Mouse (Mus musculus): ENCODE measurements around the gene Narfl.
"Not testable (repeated sequence)": the region's sequence is repeated elsewhere in the genome, so short reads cannot be mapped to it uniquely, and the experiment has no call there.

Narfl gene

GRCm38 (mm10) chr17:25796211-25796771 lies 22.7 kb downstream of the Narfl start:
- no peak for ATAC-seq (ENCODE audit: insufficient number of reproducible peaks, low FRiP score, low TSS enrichment)

DNA sequence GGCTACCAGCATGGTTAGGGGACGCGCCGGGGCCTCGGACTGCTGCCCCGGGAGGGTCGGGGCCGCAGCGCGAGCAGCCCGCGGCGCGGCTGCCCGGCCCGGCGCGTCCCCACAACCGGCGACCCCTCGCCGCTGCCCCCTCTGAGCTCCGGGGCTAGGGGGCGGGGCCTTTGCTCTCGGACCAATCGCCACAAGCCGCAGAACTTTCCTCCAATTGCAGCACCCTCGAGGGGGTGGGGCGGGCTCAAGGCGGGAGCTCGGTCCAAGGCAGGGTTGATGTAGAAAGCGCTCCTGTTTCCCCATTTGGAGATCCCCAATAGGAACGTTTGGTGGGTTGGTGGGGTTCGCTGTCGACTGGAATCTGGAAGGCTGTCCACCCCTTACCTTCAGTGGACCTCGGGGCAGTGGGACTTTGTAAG lies 23.4 kb downstream of the Narfl start, which contains the start of gene Metrn:
Metrn (minus strand) TSS at position 186 of the 419 bp plus-strand sequence.
- no peak for ATAC-seq (ENCODE audit: insufficient number of reproducible peaks, low FRiP score, low TSS enrichment)

GRCm38 (mm10) chr17:25801029-25801428 lies 27.5 kb downstream of the Narfl start:
- ATAC-seq (ENCODE audit: insufficient number of reproducible peaks, low FRiP score, low TSS enrichment), result peak; percentile 49; the same call in 1 of the 2 replicates

DNA sequence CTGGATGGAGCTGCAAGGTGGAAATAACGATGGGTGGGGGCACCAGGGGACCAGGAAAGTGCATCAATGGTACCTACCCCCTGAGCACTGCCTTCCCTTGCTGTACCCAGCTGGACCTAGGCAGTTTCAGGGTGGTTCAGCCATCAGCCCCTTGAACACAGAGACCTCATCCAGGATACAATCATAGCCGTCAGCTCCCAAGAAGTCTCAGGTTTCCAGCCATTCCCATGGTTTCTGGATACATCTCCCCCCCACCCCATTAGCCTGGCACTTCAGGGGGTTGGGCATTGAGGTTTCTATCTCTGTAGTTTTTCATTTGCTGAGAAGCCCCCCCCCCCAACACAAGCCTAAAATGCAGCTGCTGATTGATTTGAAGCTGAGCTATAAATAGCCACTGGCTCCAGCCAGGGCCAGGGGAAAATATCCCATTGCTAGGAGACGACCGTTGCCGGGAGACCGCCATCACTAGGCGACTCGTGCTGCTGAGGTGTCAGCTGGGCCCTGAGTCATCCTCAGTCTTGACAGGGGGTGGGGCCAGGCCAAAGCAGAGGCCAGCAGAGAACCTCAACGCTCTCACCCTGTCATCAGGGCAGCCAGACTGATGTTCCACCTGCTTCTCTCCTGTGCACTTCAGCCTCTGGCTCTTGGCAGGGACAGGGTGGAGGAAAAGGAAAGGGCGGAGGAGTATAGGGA lies 29.4 kb downstream of the Narfl start:
- ATAC-seq (ENCODE audit: insufficient number of reproducible peaks, low FRiP score, low TSS enrichment), result no peak

GRCm38 (mm10) chr17:25806507-25806906 lies 32.9 kb downstream of the Narfl start:
- ATAC-seq (ENCODE audit: insufficient number of reproducible peaks, low FRiP score, low TSS enrichment), result no peak

GRCm38 (mm10) chr17:25807452-25807851 lies 33.9 kb downstream of the Narfl start:
- ATAC-seq (ENCODE audit: insufficient number of reproducible peaks, low FRiP score, low TSS enrichment), result not testable (repeated sequence)

DNA sequence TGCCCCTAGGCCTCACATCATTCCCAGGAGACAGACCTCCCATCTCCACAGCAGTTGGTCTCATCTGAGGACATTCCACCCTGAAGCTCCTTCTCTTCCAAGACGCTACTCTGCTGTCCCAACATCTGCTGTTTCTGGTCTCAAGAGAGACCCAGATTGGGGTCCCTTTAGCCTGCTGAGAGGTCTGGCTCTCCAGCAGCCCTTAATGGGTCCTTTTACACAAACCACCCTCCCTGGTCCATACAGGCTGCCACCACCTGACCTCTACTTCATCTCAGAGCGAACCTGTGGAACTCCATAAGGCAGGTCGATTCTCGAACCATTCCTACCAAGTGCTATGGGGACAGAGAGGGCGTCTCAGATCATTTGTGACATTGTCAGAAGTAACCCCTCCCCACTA lies 34.5 kb downstream of the Narfl start:
- ATAC-seq (ENCODE audit: insufficient number of reproducible peaks, low FRiP score, low TSS enrichment), result no peak

GRCm38 (mm10) chr17:25808789-25809605 lies 35.4 kb downstream of the Narfl start, which contains the start of gene Fbxl16:
Fbxl16 (plus strand) TSS chr17:25809085.
- ATAC-seq (ENCODE audit: insufficient number of reproducible peaks, low FRiP score, low TSS enrichment), result peak; percentile 78

DNA sequence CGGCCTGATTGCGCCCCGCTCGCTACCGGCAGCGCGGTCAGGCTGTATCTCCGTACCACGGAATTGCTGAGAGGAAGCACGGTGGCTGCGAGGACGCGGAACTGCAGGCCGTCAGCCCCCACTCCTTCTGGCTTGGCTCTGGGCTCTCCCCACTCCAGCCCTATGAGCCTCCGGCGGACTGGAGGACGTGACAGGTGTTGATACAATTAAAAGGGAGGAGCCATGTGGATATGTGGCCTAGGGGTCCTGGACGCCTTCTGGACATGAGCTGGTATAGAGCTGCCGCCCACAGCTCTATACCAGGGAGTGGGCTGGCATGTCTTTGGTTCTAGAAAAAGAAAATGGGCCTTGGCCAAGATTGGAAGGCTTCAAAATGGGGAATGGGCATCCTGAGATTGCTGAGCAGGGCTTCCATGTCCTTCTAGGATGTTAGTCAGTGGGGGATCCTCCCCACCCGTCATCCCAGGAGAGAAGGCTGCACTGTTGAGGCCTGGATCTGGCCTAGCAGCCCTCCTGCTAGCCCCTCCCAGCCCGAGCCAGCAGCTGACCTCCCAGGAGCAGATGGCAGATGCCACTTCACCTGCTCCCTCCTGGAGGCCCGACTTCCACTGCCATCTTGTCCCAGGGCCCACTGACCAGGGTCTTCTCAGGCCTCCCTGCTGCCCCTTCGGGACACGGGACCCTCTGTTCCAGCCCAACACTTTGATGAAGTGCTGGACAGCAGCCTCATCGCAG lies 36.2 kb downstream of the Narfl start:
- peak; percentile 51 for ATAC-seq (ENCODE audit: insufficient number of reproducible peaks, low FRiP score, low TSS enrichment)

DNA sequence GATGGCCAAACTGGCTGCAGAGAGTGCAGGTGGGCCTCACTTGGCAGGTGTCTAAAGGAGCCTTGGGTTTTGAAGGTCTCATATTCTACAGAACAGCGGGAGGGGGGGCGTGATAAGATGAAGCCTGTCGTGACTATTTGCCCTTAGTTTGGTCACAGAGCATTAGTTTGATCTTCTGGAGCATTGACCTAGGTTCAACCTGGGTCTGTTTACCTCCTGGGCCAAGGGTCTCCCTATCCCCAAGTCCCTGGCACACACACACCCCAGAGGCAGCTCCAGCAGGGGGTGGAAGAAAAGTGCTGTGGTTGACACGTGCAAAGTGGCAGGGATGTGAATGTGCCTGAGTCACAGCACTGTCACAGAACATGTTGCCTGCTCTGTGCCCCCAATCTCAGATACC lies 37.3 kb downstream of the Narfl start:
- no peak for ATAC-seq (ENCODE audit: insufficient number of reproducible peaks, low FRiP score, low TSS enrichment)

DNA sequence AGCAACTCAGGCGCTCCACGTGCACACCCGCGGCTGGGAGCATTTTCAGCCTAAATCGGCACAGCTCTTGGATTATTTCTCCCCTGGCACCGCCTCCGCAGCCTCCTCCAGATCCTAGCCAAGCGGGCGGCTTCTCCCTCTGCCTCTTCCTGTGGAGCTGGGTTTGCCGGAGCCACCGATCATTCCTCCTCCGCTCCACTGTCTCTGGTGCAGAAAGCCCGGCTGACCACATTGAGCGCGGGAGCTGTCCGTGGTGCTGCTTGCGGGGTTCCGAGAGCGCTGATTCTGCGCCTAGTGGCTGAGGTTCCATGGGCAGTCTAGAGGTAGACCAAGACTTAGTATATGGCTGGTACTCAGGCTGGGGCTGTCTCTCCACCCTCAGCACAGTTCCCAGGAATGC lies 39.9 kb downstream of the Narfl start:
- no peak for ATAC-seq (ENCODE audit: insufficient number of reproducible peaks, low FRiP score, low TSS enrichment)

- no peak for ATAC-seq (ENCODE audit: insufficient number of reproducible peaks, low FRiP score, low TSS enrichment)
These were observed 44.1 kb downstream of the Narfl start for GRCm38 (mm10) chr17:25817662-25818061.

GRCm38 (mm10) chr17:25818851-25819780 lies 45.5 kb downstream of the Narfl start:
- ATAC-seq (ENCODE audit: insufficient number of reproducible peaks, low FRiP score, low TSS enrichment), result no peak

DNA sequence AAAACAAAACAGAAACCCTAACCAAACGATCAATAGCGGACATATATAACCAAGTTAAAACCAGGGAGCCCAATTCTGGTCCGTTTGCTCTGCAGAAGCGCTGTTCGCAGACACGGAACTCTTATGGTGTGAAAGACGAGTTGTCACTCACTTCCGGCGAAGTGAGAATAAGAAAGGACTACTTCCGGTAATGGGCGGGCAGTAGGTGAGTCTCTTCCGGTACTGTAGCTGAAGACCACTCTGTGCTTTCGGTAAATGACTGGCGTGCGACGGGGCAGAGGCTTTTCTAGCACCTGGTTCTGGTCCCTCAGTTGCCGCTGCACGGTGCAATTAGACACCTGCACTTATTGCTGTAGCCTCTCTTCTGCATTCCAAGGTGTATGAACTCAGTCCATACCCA lies 49.9 kb downstream of the Narfl start, which contains the start of gene Wdr24:
Wdr24 (plus strand) TSS at position 176 of the 400 bp plus-strand sequence.
- ATAC-seq (ENCODE audit: insufficient number of reproducible peaks, low FRiP score, low TSS enrichment), result peak; percentile 68; the same call in 1 of the 2 replicates

DNA sequence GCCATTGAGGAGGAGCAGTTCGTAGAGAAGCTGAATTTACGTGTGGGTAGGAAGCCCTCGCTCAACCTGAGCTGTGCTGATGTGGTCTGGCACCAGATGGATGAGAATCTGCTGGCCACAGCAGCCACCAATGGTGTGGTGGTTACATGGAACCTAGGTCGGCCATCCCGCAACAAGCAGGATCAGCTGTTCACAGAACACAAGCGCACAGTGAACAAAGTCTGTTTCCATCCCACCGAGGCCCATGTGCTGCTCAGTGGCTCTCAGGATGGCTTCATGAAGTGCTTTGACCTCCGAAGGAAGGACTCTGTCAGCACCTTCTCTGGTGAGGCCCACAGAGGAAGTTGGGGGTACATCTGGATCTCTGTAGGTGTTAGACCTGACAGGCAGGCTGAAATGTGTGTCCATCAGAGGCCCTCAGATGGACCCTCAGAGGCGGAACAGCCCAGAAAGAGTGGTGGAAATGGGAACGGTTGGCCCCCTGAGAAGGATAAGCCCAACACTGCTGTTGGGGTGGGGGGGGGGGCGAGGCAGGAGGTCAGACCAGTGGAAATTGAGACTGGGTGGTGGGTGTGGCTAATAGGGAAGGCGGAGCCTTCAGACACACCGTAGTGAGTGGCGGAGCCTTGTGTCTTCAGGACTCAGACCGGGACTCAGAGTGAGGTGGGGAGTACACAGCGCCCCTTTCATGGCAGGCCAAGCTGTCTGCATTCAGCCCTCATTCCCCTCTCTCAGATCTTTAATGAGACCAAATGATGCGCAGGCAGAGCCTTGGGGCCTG lies 51.0 kb downstream of the Narfl start:
- ATAC-seq (ENCODE audit: insufficient number of reproducible peaks, low FRiP score, low TSS enrichment), result no peak

DNA sequence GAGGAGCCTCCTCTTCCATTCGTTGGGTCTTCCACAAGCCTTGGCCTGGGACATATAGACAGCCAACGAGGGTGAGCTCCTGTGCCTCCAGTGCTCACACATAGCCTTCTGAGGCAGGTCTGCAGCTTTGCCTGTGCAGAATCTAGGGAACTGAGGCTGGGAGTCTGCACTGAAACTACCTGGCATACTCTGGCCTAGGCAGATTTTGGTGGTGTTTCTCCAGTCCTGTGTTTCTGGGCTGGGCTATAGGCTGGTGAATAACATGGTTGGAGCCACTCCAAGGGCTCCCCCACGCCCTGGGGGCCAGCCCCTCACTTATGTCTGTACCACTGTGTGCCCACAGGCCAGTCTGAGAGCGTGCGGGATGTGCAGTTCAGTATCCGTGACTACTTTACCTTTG lies 51.7 kb downstream of the Narfl start:
- ATAC-seq (ENCODE audit: insufficient number of reproducible peaks, low FRiP score, low TSS enrichment), result no peak

- ATAC-seq (ENCODE audit: insufficient number of reproducible peaks, low FRiP score, low TSS enrichment), result no peak
These were observed 52.5 kb downstream of the Narfl start for GRCm38 (mm10) chr17:25825984-25826570.

- ATAC-seq (ENCODE audit: insufficient number of reproducible peaks, low FRiP score, low TSS enrichment), result no peak
These were observed 53.4 kb downstream of the Narfl start for GRCm38 (mm10) chr17:25827011-25827410.
